Mouse (Mus musculus) CH12.LX (cell line): ENCODE measurements around the gene Oxtr. TPM values are rescaled to one million over a fixed set of nuclear protein-coding genes. Genes with fewer than 3 reads are reported as not detected.

Experiments used
- DNase-seq: peaks from one replicate; pipeline ENCODE4 v3.0.0-alpha.2; 2013; ENCODE audit errors: extremely low read depth
- H3K27ac ChIP-seq: 2 replicates; pipeline ENCODE4 v1.5.1; 2012; ENCODE audit warnings: low read depth, mild to moderate bottlenecking, control low read depth, moderate library complexity; ENCODE audit not compliant: insufficient read depth
- H3K27me3 ChIP-seq: replicated peaks from 2 replicates; pipeline ENCODE3; 2012; ENCODE audit warnings: inconsistent platforms
- H3K36me3 ChIP-seq, 2 experiments: replicated peaks in 1 of 2; 2 replicates each; pipeline versions ENCODE3 to v1.6.1; 2012; ENCODE audit warnings: inconsistent platforms in 1 of 2, low read length in 1 of 2, mild to moderate bottlenecking in 1 of 2, mixed read lengths in 1 of 2, moderate library complexity in 1 of 2; ENCODE audit not compliant: control insufficient read depth in 1 of 2, insufficient read depth in 1 of 2
- H3K4me1 ChIP-seq, 2 experiments: 2 replicates each; pipeline ENCODE4 v1.6.1; 2012; ENCODE audit warnings: inconsistent platforms in 1 of 2, moderate library complexity in 1 of 2; ENCODE audit not compliant: insufficient read depth in 2 of 2, control insufficient read depth in 1 of 2
- H3K4me2 ChIP-seq: 2 replicates; pipeline ENCODE4 v1.6.1; 2012; ENCODE audit warnings: low read depth, mild to moderate bottlenecking, control low read depth; ENCODE audit not compliant: poor library complexity, insufficient read depth, severe bottlenecking
- H3K4me3 ChIP-seq, 3 experiments: fragments of 150-350 bp in 1 of 3; sonication (generic) in 1 of 3; replicated peaks in 1 of 3; 2 replicates each; pipeline versions ENCODE3 to v1.5.1; 2011 to 2012; ENCODE audit warnings: low read depth in 2 of 3, low read length in 2 of 3, mild to moderate bottlenecking in 2 of 3, moderate library complexity in 2 of 3, control low read depth in 1 of 3, improper control_type of control experiment in 1 of 3, inconsistent platforms in 1 of 3, mixed read lengths in 1 of 3; ENCODE audit not compliant: poor library complexity in 1 of 3
- H3K79me2 ChIP-seq: replicated peaks from 2 replicates; pipeline ENCODE4 v1.6.1; 2012; ENCODE audit warnings: mild to moderate bottlenecking, moderate library complexity; ENCODE audit not compliant: control insufficient read depth, poor library complexity, insufficient read depth, severe bottlenecking; ENCODE audit errors: extremely low read depth
- H3K9ac ChIP-seq: 2 replicates; pipeline ENCODE4 v1.6.1; 2012; ENCODE audit warnings: low read depth, mild to moderate bottlenecking, control low read depth, moderate library complexity; ENCODE audit not compliant: insufficient read depth
- H3K9me3 ChIP-seq: replicated peaks from 2 replicates; pipeline ENCODE3; 2012; ENCODE audit warnings: low read length, inconsistent platforms, mixed read lengths
- BHLHE40 ChIP-seq: IDR thresholded peaks from 2 replicates; pipeline ENCODE4 v1.6.1; 2011; ENCODE audit warnings: mild to moderate bottlenecking, low read depth, low read length, improper control_type of control experiment
- CHD1 ChIP-seq: IDR thresholded peaks from 2 replicates; pipeline ENCODE4 v1.6.1; 2012; ENCODE audit warnings: low read depth, low read length, improper control_type of control experiment, inconsistent platforms
- CTCF ChIP-seq, 2 experiments: IDR thresholded peaks in 1 of 2; conservative IDR thresholded peaks in 1 of 2; 2 replicates each; pipeline ENCODE4 v1.5.1; 2011 to 2012; ENCODE audit warnings: low read depth in 2 of 2, low read length in 2 of 2, improper control_type of control experiment in 1 of 2, inconsistent platforms in 1 of 2, mild to moderate bottlenecking in 1 of 2, moderate library complexity in 1 of 2
- ETS1 ChIP-seq: conservative IDR thresholded peaks from 2 replicates; pipeline ENCODE4 v1.6.1; 2012; ENCODE audit warnings: low read depth, mild to moderate bottlenecking, inconsistent platforms, low read length, improper control_type of control experiment, moderate library complexity
- GABPA ChIP-seq: IDR thresholded peaks from 2 replicates; pipeline ENCODE4 v1.6.1; 2012; ENCODE audit warnings: low read depth, low read length, improper control_type of control experiment, inconsistent platforms; ENCODE audit not compliant: insufficient replicate concordance
- IRF4 ChIP-seq: IDR thresholded peaks from 2 replicates; pipeline ENCODE4 v1.6.1; 2014; ENCODE audit warnings: low read depth, mild to moderate bottlenecking, inconsistent platforms, low read length, improper control_type of control experiment
- JUN ChIP-seq: IDR thresholded peaks from 2 replicates; pipeline ENCODE4 v1.6.1; 2011; ENCODE audit warnings: low read depth, mild to moderate bottlenecking, low read length, improper control_type of control experiment, moderate library complexity; ENCODE audit not compliant: insufficient read depth
- JUND ChIP-seq: conservative IDR thresholded peaks from 2 replicates; pipeline ENCODE4 v1.6.1; 2011; ENCODE audit warnings: low read depth, low read length, improper control_type of control experiment
- KAT2A ChIP-seq: IDR thresholded peaks from 2 replicates; pipeline ENCODE4 v1.6.1; 2012; ENCODE audit warnings: low read length, improper control_type of control experiment, inconsistent platforms; ENCODE audit not compliant: insufficient replicate concordance
- MAFK ChIP-seq: IDR thresholded peaks from 2 replicates; pipeline ENCODE4 v1.6.1; 2011; ENCODE audit warnings: low read length, improper control_type of control experiment; ENCODE audit not compliant: insufficient replicate concordance
- MAX ChIP-seq: IDR thresholded peaks from 2 replicates; pipeline ENCODE4 v1.6.1; 2011; ENCODE audit warnings: low read length, improper control_type of control experiment
- MAZ ChIP-seq: IDR thresholded peaks from 2 replicates; pipeline ENCODE4 v1.6.1; 2012; ENCODE audit warnings: low read depth, mild to moderate bottlenecking, inconsistent platforms, low read length, improper control_type of control experiment, moderate library complexity
- MEF2A ChIP-seq: IDR thresholded peaks from 2 replicates; pipeline ENCODE4 v1.6.1; 2014; ENCODE audit warnings: low read depth, mild to moderate bottlenecking, inconsistent platforms, low read length, improper control_type of control experiment, borderline replicate concordance
- NRF1 ChIP-seq: IDR thresholded peaks from 2 replicates; pipeline ENCODE4 v1.6.1; 2014; ENCODE audit warnings: low read depth, mild to moderate bottlenecking, inconsistent platforms, low read length, improper control_type of control experiment, moderate library complexity
- POLR2A ChIP-seq: IDR thresholded peaks from 2 replicates; pipeline ENCODE4 v1.6.1; 2011; ENCODE audit warnings: low read depth, mild to moderate bottlenecking, improper control_type of control experiment, low read length
- POLR2AphosphoS2 ChIP-seq: IDR thresholded peaks from 2 replicates; pipeline ENCODE4 v1.6.1; 2011; ENCODE audit warnings: low read depth, low read length, improper control_type of control experiment
- RAD21 ChIP-seq: IDR thresholded peaks from 2 replicates; pipeline ENCODE4 v1.6.1; 2011; ENCODE audit warnings: low read depth, mild to moderate bottlenecking, low read length, improper control_type of control experiment, moderate library complexity
- SIN3A ChIP-seq: IDR thresholded peaks from 2 replicates; pipeline ENCODE4 v1.6.1; 2012; ENCODE audit warnings: low read length, improper control_type of control experiment, inconsistent platforms
- SMC3 ChIP-seq: IDR thresholded peaks from 2 replicates; pipeline ENCODE4 v1.6.1; 2011; ENCODE audit warnings: low read depth, low read length, improper control_type of control experiment
- TBP ChIP-seq: conservative IDR thresholded peaks from 2 replicates; pipeline ENCODE4 v1.6.1; 2011; ENCODE audit warnings: low read depth, low read length, improper control_type of control experiment
- TCF12 ChIP-seq: IDR thresholded peaks from 2 replicates; pipeline ENCODE4 v1.6.1; 2014; ENCODE audit warnings: low read depth, mild to moderate bottlenecking, inconsistent platforms, low read length, improper control_type of control experiment
- USF1 ChIP-seq: IDR thresholded peaks from 2 replicates; pipeline ENCODE4 v1.6.1; 2014; ENCODE audit warnings: low read depth, mild to moderate bottlenecking, inconsistent platforms, low read length, improper control_type of control experiment
- dilution Hi-C: fragments of 300-500 bp; cut with MboI; formaldehyde crosslinking; loops from 2 replicates; pipeline ENCODE4 v1.14.3; 2020; ENCODE audit warnings: low sequenced_read_pairs; ENCODE audit not compliant: extremely low pct_unique_long_range_greater_than_20kb, extremely low pct_ligation_motif_present
- in situ Hi-C: fragments of 300-500 bp; cut with MboI; formaldehyde crosslinking; loops from 3 replicates; pipeline ENCODE4 v1.14.3; 2019; ENCODE audit warnings: low sequenced_read_pairs, low pct_ligation_motif_present, low pct_unique_long_range_greater_than_20kb, mixed read lengths
- polyA plus RNA-seq: library from polyadenylated mRNA; unstranded; fragments of >175 nt; gene quantifications from 2 replicates; pipeline ENCODE4 v1.2.1, GENCODE M21; 2012; ENCODE audit warnings: low read depth; ENCODE audit not compliant: insufficient read length
- total RNA-seq, 2 experiments: library from RNA; depleted of rRNA; stranded (reverse); fragments of 300-350 nt in 1 of 2; fragments of >200 nt in 1 of 2; gene quantifications; 2 replicates each; pipeline ENCODE4 v1.2.3; 2012 to 2014

The Oxtr gene
- total and polyA plus RNA-seq, 3 experiments: not detected

- H3K9me3 ChIP-seq: peaks cover 16% of the 10 kb centered on the region
Observed at GRCm38 (mm10) chr6:112489181-112489909, 398 bp downstream of the Oxtr start.

DNA sequence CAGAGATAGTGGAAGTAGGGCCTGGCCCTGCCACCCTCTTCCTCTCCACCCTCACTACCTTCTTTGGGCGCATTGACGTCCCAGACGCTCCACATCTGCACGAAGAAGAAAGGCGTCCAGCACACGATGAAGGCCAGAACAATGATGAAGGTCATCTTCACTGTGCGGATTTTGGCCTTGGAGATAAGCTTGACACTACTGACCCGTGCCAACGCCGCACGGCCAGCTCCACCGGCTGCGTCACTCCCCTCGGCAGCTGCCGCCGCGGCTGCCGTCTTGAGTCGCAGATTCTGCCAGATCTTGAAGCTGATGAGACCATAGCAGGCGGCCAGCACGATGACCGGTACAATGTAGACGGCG is 942 bp downstream of the Oxtr start:
- H3K27ac ChIP-seq: no peak overlapping the region
- H3K36me3 ChIP-seq: no peaks in the 10 kb centered on the region
- no peak for DNase-seq
- peaks cover 24% of the 10 kb centered on the region for H3K27me3 ChIP-seq
- peaks cover 16% of the 10 kb centered on the region for H3K9me3 ChIP-seq
- H3K79me2 ChIP-seq: no peaks in the 10 kb centered on the region
- H3K9ac ChIP-seq: no peak overlapping the region
- H3K4me3 ChIP-seq: no peak overlapping the region
- H3K4me2 ChIP-seq: no peak overlapping the region
- in situ Hi-C loops (no loop called here), dilution Hi-C loops (no loop called here)
- no peak for TF ChIP-seq TBP
- no peak for TF ChIP-seq SIN3A
- no peak for TF ChIP-seq IRF4
- H3K4me1 ChIP-seq: no peaks in the 10 kb centered on the region

More at GRCm38 (mm10) chr6:112489181-112489909, 398 bp downstream of the Oxtr start:
- dilution Hi-C loops: no loop called here
- Histone ChIP-seq H3K27me3 (peaks cover 22% of the 10 kb centered on the region), H3K79me2 (no peaks in the 10 kb centered on the region), H3K36me3 (no peaks in the 10 kb centered on the region), H3K9ac (no peak overlapping the region), H3K4me3 (no peak overlapping the region), H3K4me2 (no peak overlapping the region), H3K27ac (no peak overlapping the region), H3K4me1 (no peaks in the 10 kb centered on the region)
- in situ Hi-C loops: no loop called here
- DNase-seq: no peak
- no peak for TF ChIP-seq IRF4
- no peak for TF ChIP-seq JUN

DNA sequence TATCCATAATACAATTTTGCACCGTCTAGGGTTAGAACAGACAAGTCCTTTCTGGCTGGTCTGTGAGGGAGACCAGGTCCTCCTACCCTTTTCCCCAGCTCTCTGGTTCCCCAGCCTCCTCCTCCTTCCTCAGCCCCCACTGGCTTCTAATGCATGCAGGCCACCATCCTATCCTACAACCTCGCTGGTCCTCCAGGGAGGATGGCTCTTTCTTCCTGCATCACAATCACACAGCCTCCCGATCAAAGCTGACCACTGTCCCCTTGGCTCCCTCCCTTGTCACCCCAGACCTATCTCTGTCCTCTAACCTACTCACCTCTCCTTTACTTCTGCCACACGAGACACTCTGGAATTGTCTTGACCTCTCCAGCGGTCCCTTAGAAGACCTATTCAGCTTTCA is 1.8 kb downstream of the Oxtr start:
- no peak for TF ChIP-seq USF1
- no peak for TF ChIP-seq MAFK
- TF ChIP-seq GABPA: no peak
- no peak for TF ChIP-seq MEF2A
- TF ChIP-seq MAX: no peak
- no peak for TF ChIP-seq TCF12
- TF ChIP-seq RAD21: no peak
- TF ChIP-seq POLR2A: no peak
- no peak for TF ChIP-seq SIN3A
- no peak for TF ChIP-seq MAZ
- no peak for TF ChIP-seq NRF1
- no peak for TF ChIP-seq POLR2AphosphoS2
- no peak for TF ChIP-seq KAT2A
- no peak for TF ChIP-seq CTCF (conservative IDR thresholded peaks at IDR 0.05 in 1 of 2, IDR thresholded peaks at IDR 0.05 in 1 of 2; ENCODE audit: low read depth in 2 of 2, low read length in 2 of 2)
- TF ChIP-seq SMC3: no peak
- TF ChIP-seq JUND: no peak
- TF ChIP-seq ETS1: no peak
- no peak for TF ChIP-seq CHD1
- TF ChIP-seq BHLHE40: no peak
- TF ChIP-seq, all 38 proteins: peak for 0
- H3K4me2 ChIP-seq: no peak overlapping the region
- peaks cover 32% of the 10 kb centered on the region for H3K27me3 ChIP-seq
- no peaks in the 10 kb centered on the region for H3K36me3 ChIP-seq
- no peaks in the 10 kb centered on the region for H3K4me1 ChIP-seq
- H3K9ac ChIP-seq: no peak overlapping the region
- H3K4me3 ChIP-seq: no peak overlapping the region
- H3K79me2 ChIP-seq: no peaks in the 10 kb centered on the region
- in situ Hi-C loops (no loop called here), dilution Hi-C loops (no loop called here)
- no peak for DNase-seq
- peaks cover 16% of the 10 kb centered on the region for H3K9me3 ChIP-seq
- no peak overlapping the region for H3K27ac ChIP-seq
